Mouse (Mus musculus): ENCODE data around the gene Fam19a5. TPM values are rescaled to one million over a fixed set of nuclear protein-coding genes. Genes with fewer than 3 reads are reported as not detected.

Gene Fam19a5
- polyA plus RNA-seq, 1 experiment from 2014 or later, result 4.0 TPM

DNA sequence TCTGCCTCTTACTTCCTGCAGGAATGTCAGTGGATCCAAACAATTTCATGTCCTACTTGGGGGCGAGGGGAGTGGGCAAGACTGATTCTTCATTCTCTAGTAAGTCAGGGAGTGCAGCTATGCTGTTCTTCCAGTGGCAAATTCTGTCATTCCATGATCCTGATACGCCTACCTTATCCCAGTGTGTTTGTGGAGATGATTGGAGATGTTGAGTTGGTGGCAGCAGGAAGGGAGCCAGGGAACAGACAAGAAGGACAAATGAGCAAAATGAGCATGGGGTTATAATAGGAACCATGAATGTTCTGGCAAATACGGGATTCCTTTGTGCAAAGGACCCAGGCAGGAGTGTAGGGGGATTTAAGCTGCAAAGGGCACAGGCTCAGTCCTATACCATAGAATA, 159.2 kb downstream of the Fam19a5 start:
- ATAC-seq (ENCODE audit: insufficient number of reproducible peaks, low FRiP score, low TSS enrichment, low read depth) (no peak), DNase-seq (ENCODE audit: low spot score) (no peak)
- 0 out of 2 replicates have a peak, but pooled peaks cover 2% of the 10 kb centered on the region for H3K4me1 ChIP-seq (ENCODE audit: control insufficient read depth, insufficient read depth, low read length)
- H3K9me3 ChIP-seq (ENCODE audit: control insufficient read depth, low read length), result no peaks in the 10 kb centered on the region; the same call in 1 of the 2 replicates
- no peak overlapping the region for H3K9ac ChIP-seq (ENCODE audit: low read length)
- H3K36me3 ChIP-seq (ENCODE audit: control insufficient read depth, insufficient read depth, low read length), result no peaks in the 10 kb centered on the region
- WGBS, result 96% methylated on average over 3 of the region's 3 CpGs
- no peak overlapping the region for H3K4me2 ChIP-seq (ENCODE audit: low read depth, severe bottlenecking)
- no peak overlapping the region for H3K27ac ChIP-seq (replicated peaks; ENCODE audit: low read depth, low read length)
- H3K4me3 ChIP-seq (ENCODE audit: low read depth, low read length), result no peak overlapping the region
- no peaks in the 10 kb centered on the region for H3K27me3 ChIP-seq (ENCODE audit: control insufficient read depth, insufficient read depth, low read length)

DNA sequence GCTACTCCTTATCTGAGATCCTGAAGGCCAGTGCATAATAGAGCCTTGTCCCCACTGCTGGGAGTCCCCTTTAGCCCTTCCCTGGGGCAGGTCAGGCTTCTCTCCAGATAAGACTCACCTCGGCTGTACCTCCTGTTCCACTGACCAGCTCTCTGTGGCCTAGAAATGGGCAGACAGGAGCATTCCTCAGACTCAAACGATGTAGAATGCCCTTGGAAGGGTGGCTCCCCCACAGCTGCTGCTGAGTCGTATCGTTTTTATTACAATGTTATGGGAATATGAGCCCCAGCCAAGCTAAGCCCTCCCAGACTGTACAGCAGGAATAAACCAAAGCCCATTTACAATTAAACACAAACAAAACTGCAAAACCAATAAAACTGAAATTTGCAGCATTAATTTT, 167.7 kb downstream of the Fam19a5 start:
- Histone ChIP-seq H3K4me1 (ENCODE audit: control insufficient read depth, insufficient read depth, low read length) (0 out of 2 replicates have a peak, but pooled peaks cover 3% of the 10 kb centered on the region), H3K27ac (replicated peaks; ENCODE audit: low read depth, low read length) (no peak overlapping the region), H3K27me3 (ENCODE audit: control insufficient read depth, insufficient read depth, low read length) (no peaks in the 10 kb centered on the region), H3K36me3 (ENCODE audit: control insufficient read depth, insufficient read depth, low read length) (no peaks in the 10 kb centered on the region), H3K4me2 (ENCODE audit: low read depth, severe bottlenecking) (no peak overlapping the region), H3K4me3 (ENCODE audit: low read depth, low read length) (no peak overlapping the region), H3K9ac (ENCODE audit: low read length) (no peak overlapping the region), H3K9me3 (ENCODE audit: control insufficient read depth, low read length) (no peaks in the 10 kb centered on the region)
- WGBS, result 60% methylated on average over 4 of the region's 4 CpGs
- ATAC-seq (ENCODE audit: insufficient number of reproducible peaks, low FRiP score, low TSS enrichment, low read depth) (no peak), DNase-seq (ENCODE audit: low spot score) (no peak)

DNA sequence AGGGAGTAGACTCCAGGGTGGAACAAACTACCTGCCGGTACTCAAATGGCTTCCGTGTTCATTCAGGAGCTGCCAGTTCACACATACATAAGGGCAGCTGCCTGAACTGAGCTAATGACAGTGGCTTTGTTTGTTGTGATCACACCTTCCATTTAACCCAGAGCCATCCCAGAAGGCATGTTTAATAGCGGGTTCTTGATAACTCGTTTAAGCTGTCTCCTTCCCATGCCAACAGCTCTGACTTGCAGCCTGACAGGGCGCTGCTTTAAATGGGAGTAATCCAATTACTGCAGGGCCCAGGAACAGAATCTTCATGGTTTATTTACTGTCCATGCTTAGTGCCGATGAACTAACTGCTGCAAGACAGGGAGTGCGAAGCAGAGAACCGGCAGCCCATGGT, 168.1 kb downstream of the Fam19a5 start:
- Histone ChIP-seq H3K36me3 (ENCODE audit: control insufficient read depth, insufficient read depth, low read length) (no peaks in the 10 kb centered on the region), H3K27me3 (ENCODE audit: control insufficient read depth, insufficient read depth, low read length) (no peaks in the 10 kb centered on the region), H3K4me3 (ENCODE audit: low read depth, low read length) (no peak overlapping the region), H3K9me3 (ENCODE audit: control insufficient read depth, low read length) (no peaks in the 10 kb centered on the region), H3K4me2 (ENCODE audit: low read depth, severe bottlenecking) (no peak overlapping the region), H3K9ac (ENCODE audit: low read length) (no peak overlapping the region), H3K4me1 (ENCODE audit: control insufficient read depth, insufficient read depth, low read length) (0 out of 2 replicates have a peak, but pooled peaks cover 3% of the 10 kb centered on the region), H3K27ac (replicated peaks; ENCODE audit: low read depth, low read length) (no peak overlapping the region)
- no peak for ATAC-seq (ENCODE audit: insufficient number of reproducible peaks, low FRiP score, low TSS enrichment, low read depth)
- WGBS, result 76% methylated on average over 8 of the region's 8 CpGs
- DNase-seq (ENCODE audit: low spot score), result no peak

DNA sequence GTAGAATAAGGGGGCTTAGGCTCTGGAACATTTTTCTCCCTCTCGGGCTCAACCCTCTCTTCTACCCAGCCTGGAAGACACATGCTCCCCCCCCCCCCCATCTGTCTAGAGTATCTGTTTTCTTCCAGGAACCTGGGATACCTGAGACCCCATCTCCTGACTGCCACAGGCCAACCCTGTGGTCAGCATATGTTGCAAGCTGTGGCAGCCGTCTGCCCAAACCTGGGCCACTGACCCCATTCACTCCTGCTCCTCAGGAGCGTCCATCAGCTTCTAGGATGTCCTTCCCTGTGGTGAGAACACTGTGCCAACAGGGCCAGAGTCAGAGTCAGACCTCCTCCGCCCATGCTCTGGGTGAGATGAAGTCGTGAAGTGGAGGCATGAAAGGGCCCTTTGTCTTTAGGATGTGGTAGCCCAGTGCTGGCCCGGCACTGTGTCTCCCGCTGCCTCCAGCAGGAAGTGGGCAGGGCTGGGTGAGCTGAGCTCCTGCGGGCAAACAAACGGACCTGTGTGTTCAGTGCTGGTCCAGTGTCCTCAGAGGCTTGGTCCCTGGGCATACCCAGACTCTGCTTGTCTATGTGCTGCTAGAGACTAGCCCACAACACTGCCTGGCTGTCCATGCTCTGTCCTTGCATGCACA, 171.1 kb downstream of the Fam19a5 start:
- H3K27ac ChIP-seq (replicated peaks; ENCODE audit: low read depth, low read length), result peak overlapping the region; percentile 74
- H3K4me1 ChIP-seq (ENCODE audit: control insufficient read depth, insufficient read depth, low read length), result 0 out of 2 replicates have a peak, but pooled peaks cover 3% of the 10 kb centered on the region
- no peaks in the 10 kb centered on the region for H3K27me3 ChIP-seq (ENCODE audit: control insufficient read depth, insufficient read depth, low read length)
- H3K4me3 ChIP-seq (ENCODE audit: low read depth, low read length), result no peak overlapping the region
- no peaks in the 10 kb centered on the region for H3K36me3 ChIP-seq (ENCODE audit: control insufficient read depth, insufficient read depth, low read length)
- no peak overlapping the region; the same call in 1 of the 2 replicates for H3K4me2 ChIP-seq (ENCODE audit: low read depth, severe bottlenecking)
- no peak overlapping the region for H3K9ac ChIP-seq (ENCODE audit: low read length)
- peak; percentile 46 for DNase-seq (ENCODE audit: low spot score)
- WGBS, result 65% methylated on average over 9 of the region's 9 CpGs
- ATAC-seq (ENCODE audit: insufficient number of reproducible peaks, low FRiP score, low TSS enrichment, low read depth), result peak; percentile 55; the same call in 1 of the 2 replicates
- no peaks in the 10 kb centered on the region for H3K9me3 ChIP-seq (ENCODE audit: control insufficient read depth, low read length)

DNA sequence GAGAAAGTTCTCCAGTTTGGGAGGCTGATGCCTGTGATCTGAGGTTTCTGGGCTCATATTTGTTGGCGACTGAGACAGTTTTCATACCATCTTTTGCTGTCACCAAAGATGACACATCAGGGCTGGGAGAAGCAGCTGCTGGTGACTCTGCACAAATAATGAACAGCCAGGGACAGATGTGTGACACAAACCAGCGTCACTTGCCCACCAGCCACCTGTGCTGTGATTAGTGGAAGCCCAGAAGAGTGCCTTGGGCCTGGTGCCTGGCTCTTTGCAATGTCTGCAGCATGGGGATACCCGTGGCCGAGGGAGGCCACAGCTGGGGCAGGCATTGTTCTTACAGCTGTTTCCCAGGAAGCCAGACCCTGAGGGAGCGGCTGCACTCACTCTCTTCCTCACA, 173.0 kb downstream of the Fam19a5 start:
- ATAC-seq (ENCODE audit: insufficient number of reproducible peaks, low FRiP score, low TSS enrichment, low read depth), result no peak

DNA sequence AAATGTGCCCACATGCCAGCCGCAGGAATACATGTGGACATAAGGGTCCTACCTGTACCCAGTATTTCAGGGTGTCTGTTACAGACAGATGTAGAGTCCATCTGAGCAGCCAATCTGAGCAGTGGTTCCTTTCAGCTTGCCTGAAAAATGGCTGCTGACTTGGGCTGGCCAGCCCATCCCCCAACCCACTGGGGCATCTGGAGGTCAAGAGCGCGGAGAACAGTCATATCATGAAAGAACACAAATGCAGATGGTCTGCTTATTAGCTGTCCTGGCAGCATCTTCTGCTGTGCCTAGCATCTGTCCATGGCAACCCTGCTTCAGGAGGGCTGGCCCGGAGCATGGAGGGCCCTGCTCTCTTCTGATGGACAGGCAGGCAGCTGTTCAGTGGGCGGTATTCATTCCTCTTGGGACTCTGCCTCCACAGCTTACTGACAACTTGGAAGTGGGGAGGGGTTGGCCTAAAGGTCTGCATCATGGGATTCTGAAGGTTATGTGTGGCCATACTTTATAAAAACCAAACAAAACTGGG, 179.4 kb downstream of the Fam19a5 start:
- H3K4me2 ChIP-seq (ENCODE audit: low read depth, severe bottlenecking), result no peak overlapping the region
- H3K4me3 ChIP-seq (ENCODE audit: low read depth, low read length), result no peak overlapping the region
- no peaks in the 10 kb centered on the region for H3K9me3 ChIP-seq (ENCODE audit: control insufficient read depth, low read length)
- H3K9ac ChIP-seq (ENCODE audit: low read length), result no peak overlapping the region
- H3K27ac ChIP-seq (replicated peaks; ENCODE audit: low read depth, low read length), result no peak overlapping the region
- no peaks in the 10 kb centered on the region for H3K4me1 ChIP-seq (ENCODE audit: control insufficient read depth, insufficient read depth, low read length)
- H3K27me3 ChIP-seq (ENCODE audit: control insufficient read depth, insufficient read depth, low read length), result no peaks in the 10 kb centered on the region
- DNase-seq (ENCODE audit: low spot score) (no peak), ATAC-seq (ENCODE audit: insufficient number of reproducible peaks, low FRiP score, low TSS enrichment, low read depth) (no peak)
- 84% methylated on average over 5 of the region's 5 CpGs for WGBS
- H3K36me3 ChIP-seq (ENCODE audit: control insufficient read depth, insufficient read depth, low read length), result no peaks in the 10 kb centered on the region

More for the DNA sequence above, 173.0 kb downstream of the Fam19a5 start:
- Histone ChIP-seq H3K27me3 (ENCODE audit: control insufficient read depth, insufficient read depth, low read length) (no peaks in the 10 kb centered on the region), H3K36me3 (ENCODE audit: control insufficient read depth, insufficient read depth, low read length) (no peaks in the 10 kb centered on the region), H3K4me2 (ENCODE audit: low read depth, severe bottlenecking) (no peak overlapping the region), H3K27ac (replicated peaks; ENCODE audit: low read depth, low read length) (no peak overlapping the region), H3K4me1 (ENCODE audit: control insufficient read depth, insufficient read depth, low read length) (0 out of 2 replicates have a peak, but pooled peaks cover 3% of the 10 kb centered on the region), H3K9me3 (ENCODE audit: control insufficient read depth, low read length) (no peaks in the 10 kb centered on the region), H3K9ac (ENCODE audit: low read length) (no peak overlapping the region), H3K4me3 (ENCODE audit: low read depth, low read length) (no peak overlapping the region)
- no peak for DNase-seq (ENCODE audit: low spot score)
- WGBS, result 77% methylated on average over 5 of the region's 5 CpGs

DNA sequence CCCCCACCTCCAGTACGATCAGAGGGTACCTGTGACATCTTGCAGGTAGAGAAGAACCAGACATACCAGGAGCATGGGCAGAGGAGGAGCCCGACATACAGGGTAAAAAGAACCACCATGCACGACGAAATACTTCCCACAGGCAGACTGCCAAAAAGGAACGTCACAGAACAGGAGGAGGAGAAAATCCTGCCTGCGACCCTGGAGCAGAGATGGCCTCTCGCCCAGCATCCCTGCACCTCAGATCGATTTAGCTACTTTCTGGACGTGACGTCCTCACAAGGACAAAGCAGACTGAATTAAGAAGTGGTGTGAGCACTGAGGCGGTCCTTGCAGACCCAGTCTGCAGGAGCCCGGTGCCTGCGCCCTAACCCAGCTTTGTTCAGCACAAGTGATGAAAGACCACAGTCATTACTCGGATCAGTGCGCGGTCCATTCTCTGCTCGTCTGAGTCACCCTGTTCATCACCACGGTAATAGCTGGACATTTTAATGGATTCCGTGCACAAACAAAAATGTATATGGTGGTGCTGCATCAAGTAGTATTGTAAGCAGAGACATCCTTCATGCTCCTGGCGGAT, 182.6 kb downstream of the Fam19a5 start:
- no peaks in the 10 kb centered on the region for H3K36me3 ChIP-seq (ENCODE audit: control insufficient read depth, insufficient read depth, low read length)
- no peaks in the 10 kb centered on the region for H3K9me3 ChIP-seq (ENCODE audit: control insufficient read depth, low read length)
- no peak overlapping the region for H3K4me2 ChIP-seq (ENCODE audit: low read depth, severe bottlenecking)
- DNase-seq (ENCODE audit: low spot score), result no peak
- H3K4me3 ChIP-seq (ENCODE audit: low read depth, low read length), result no peak overlapping the region
- no peak for ATAC-seq (ENCODE audit: insufficient number of reproducible peaks, low FRiP score, low TSS enrichment, low read depth)
- no peak overlapping the region for H3K27ac ChIP-seq (replicated peaks; ENCODE audit: low read depth, low read length)
- H3K9ac ChIP-seq (ENCODE audit: low read length), result no peak overlapping the region
- 91% methylated on average over 20 of the region's 20 CpGs for WGBS
- H3K27me3 ChIP-seq (ENCODE audit: control insufficient read depth, insufficient read depth, low read length), result no peaks in the 10 kb centered on the region
- H3K4me1 ChIP-seq (ENCODE audit: control insufficient read depth, insufficient read depth, low read length), result no peaks in the 10 kb centered on the region

DNA sequence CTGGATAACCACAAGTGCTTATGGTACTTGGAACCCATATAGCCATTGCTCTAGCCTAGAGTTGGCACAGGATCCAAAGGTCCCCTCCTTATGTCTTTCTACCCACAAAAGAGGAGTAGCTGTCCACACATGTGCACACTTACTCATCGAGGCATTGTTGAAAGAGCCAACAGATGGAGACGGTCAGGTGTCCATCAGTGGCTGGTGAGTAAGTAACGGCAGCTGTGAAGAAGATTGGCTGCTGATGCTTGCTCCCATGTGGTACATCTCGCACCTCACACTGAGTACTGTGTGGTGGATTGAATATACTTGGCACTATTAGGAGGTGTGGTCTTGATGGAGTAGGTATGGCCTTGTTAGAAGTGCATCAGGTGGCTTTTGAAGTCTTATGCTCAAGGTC, 192.2 kb downstream of the Fam19a5 start:
- WGBS, result 96% methylated on average over 4 of the region's 4 CpGs
- ATAC-seq (ENCODE audit: insufficient number of reproducible peaks, low FRiP score, low TSS enrichment, low read depth) (no peak), DNase-seq (ENCODE audit: low spot score) (no peak)
- Histone ChIP-seq H3K27me3 (ENCODE audit: control insufficient read depth, insufficient read depth, low read length) (no peaks in the 10 kb centered on the region), H3K4me2 (ENCODE audit: low read depth, severe bottlenecking) (no peak overlapping the region), H3K9me3 (ENCODE audit: control insufficient read depth, low read length) (no peaks in the 10 kb centered on the region), H3K9ac (ENCODE audit: low read length) (no peak overlapping the region), H3K4me3 (ENCODE audit: low read depth, low read length) (no peak overlapping the region), H3K36me3 (ENCODE audit: control insufficient read depth, insufficient read depth, low read length) (no peaks in the 10 kb centered on the region), H3K27ac (replicated peaks; ENCODE audit: low read depth, low read length) (no peak overlapping the region), H3K4me1 (ENCODE audit: control insufficient read depth, insufficient read depth, low read length) (no peaks in the 10 kb centered on the region)
